Mouse (Mus musculus) G1E-ER4 (cell line): ENCODE results near the gene Klhl24. TPM values are rescaled to one million over a fixed set of nuclear protein-coding genes. Genes with fewer than 3 reads are reported as not detected.

Source experiments
- GATA1 ChIP-seq: IDR thresholded peaks from one replicate; pipeline ENCODE4 v1.8.0; 2012; ENCODE audit warnings: low read length, inconsistent platforms
- polyA plus RNA-seq: library from polyadenylated mRNA; stranded (reverse); fragments of >175 nt; gene quantifications from 2 replicates; pipeline ENCODE4 v1.2.3, GENCODE M21; 2012

Klhl24 gene
- polyA plus RNA-seq, 1 experiment = 23.0 TPM

DNA sequence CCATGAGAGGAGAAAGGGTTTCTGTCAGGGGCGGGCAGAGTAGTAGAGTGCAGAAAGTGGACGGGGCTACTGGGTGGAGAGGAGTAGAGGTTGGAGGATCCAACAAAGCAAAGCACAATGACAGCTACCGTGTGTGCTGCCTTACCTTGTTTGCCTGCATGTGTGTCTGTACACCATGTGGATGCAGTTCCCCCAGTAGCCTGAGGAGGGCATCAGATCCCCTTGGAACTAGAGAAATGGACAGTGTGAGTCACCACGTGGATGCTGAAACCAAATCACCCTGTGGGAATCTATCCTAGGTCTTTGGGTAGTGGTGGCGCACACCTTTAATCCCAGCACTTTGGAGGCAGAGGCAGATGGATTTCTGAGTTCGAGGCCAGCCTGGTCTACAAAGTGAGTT lies 11.6 kb downstream of the Klhl24 start:
- TF ChIP-seq GATA1 = no peak

DNA sequence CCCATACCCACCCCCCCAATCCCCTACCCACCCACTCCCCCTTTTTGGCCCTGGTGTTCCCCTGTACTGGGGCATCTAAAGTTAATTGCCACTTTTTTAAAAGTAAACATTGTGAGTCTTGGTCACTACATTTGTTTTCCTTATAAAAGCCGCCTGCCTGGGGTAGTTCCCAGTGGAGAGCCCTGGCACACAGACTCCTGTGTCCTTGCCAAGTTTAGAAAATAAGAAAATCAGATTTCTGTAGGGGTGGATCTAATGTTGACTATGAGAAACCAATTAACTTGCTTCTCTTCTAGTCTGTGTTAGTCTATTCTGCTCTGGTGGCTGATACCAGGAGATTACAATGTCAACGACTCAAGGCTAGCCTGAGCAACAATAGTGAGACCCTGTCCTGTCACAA lies 15.3 kb downstream of the Klhl24 start:
- no peak for TF ChIP-seq GATA1

DNA sequence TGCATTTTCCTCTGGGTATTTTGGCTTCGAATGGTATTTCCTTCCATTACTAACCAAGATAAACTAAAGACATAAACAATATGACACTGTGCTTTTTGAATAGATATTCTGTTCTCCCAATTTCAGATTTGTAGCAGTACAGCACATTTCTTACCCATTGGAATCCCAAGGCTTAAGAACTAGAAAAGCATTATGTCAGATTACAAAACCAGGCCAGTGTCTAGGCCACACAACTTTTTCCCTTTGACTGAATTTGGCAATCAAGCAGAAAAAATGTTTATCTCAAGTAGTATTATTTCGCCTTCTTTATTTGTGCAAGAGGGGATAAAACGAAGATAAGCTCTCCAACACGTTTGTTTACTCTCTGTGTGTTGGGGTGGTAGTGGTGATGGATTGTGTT lies 18.7 kb downstream of the Klhl24 start:
- no peak for TF ChIP-seq GATA1

DNA sequence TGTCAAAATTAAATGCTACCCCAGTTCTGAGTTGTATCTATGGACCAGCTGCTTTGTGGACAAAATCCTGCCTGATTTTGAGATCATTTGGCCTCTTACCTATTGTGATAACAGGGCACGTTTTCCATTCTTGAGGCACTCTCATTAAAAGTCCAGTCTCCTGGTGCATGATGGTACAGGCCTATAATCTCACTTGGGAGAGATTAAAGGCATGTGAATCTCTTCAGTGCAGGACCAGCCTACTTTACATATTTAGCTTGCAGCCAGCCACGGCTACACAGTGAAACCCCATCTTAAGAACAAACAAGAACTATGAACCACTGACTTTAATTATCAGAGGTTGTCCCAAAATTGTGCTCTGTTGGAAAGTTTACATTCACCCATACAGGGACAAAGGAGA lies 33.1 kb downstream of the Klhl24 start:
- no peak for TF ChIP-seq GATA1

DNA sequence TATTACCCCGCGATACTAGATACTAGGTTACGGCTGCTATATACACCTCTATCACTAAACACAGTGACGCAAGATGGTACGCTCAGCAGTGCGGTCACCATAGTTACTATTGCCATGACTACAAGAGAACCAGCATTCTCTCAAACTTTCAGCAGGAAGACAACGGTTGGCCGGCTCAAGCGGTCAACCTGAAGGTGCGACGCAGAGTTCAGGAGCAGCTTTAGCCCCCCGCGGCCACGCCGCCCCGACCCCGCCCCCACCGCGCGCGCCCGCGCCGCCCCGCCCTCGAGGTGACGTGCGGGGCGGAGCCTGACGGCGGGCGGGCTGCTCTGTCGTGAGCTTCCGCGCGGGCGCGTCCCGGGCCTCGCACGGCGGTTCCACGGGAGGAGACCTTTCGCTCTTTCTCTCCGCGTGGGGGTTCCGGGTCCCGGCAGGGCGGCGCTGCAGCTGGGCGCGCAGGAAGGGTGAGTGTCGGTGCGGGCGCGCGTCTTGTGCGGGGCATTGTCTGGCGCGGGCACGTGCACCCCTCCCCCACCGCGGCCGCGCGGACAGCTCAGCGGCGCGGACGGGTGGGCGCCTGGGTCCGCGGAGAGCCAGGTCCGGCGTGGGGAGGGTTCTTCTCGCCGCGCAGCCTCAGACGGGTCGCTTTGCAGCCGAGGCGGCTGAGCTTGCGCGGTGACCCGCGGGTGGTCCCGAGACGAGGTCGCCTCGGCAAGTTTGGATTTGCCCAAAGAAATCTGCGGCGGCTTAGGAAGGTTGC lies 43.6 kb downstream of the Klhl24 start, which contains the start of gene Yeats2:
Gene Yeats2 (plus strand): TSS at position 292 of the 760 bp plus-strand sequence.
- TF ChIP-seq GATA1 = no peak

DNA sequence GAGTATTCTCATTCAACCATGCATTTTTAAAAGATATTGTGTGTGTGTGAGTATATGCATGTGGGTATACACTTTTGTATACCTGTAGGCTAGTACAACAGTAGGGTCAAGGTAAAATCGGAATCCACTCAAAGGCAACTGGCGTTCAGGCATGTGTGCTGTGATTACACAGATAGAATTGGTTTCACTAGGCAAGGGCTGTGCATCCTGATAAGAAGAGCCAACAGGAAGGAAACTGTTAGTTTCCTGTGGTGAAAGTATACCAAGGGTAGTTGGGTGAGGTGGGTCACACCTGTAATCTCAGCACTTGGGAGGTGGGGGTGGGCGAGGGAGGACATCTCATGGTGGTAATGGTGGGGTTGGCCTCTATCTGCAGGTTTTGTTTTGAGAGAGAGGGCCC lies 47.2 kb downstream of the Klhl24 start:
- no peak for TF ChIP-seq GATA1

DNA sequence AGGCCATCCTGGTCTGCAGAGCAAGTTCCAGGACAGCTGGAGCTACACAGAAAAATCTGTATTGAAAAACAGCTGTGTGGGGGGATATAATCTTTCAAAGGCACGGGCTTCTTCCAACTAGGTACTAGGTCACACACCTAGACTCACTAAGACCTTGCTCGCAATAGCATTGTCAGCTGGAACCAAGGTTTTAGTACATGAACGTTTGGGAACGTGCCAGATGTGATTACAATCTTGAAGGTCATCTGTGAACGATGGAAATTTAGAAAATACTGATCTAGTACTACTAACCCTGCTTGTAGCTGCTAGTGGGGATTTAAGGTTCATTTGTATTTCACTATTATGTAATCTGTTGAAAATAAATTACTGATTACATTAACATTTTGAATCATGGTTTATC lies 54.6 kb downstream of the Klhl24 start:
- TF ChIP-seq GATA1 = no peak

GRCm38 (mm10) chr16:20153742-20154141 lies 56.4 kb downstream of the Klhl24 start:
- no peak for TF ChIP-seq GATA1

- TF ChIP-seq GATA1 = no peak
Observed at GRCm38 (mm10) chr16:20160130-20160529, 62.8 kb downstream of the Klhl24 start.

- no peak for TF ChIP-seq GATA1
Observed at GRCm38 (mm10) chr16:20169071-20169470, 71.7 kb downstream of the Klhl24 start.

GRCm38 (mm10) chr16:20169471-20170106 lies 72.2 kb downstream of the Klhl24 start:
- TF ChIP-seq GATA1 = no peak

Other genes with a start within 250 kb of the Klhl24 start
- 0.27 and 0.55 TPM in 2 replicates for gene Klhl6, start 114.5 kb upstream of the Klhl24 start, polyA plus RNA-seq
- 34.2 and 47.6 TPM in 2 replicates for gene Yeats2, start 43.5 kb downstream of the Klhl24 start, polyA plus RNA-seq
- gene Map6d1, start 143.8 kb downstream of the Klhl24 start, polyA plus RNA-seq = not detected in 2 replicates
- 227 and 416 TPM in 2 replicates for gene Parl, start 204.8 kb downstream of the Klhl24 start, polyA plus RNA-seq
- gene Cyp2ab1, start 227.9 kb downstream of the Klhl24 start, polyA plus RNA-seq = not detected in 2 replicates